ENCODE assay signal across 9 mouse cellular contexts in genomic region chr17:35060737-35061297, GRCm38 (mm10). TPM values are rescaled to one million over a fixed set of nuclear protein-coding genes. Genes with fewer than 3 reads are reported as not detected.
A peak's percentile ranks its signal among the peaks of the same experiment; 100 is the strongest.
DNase-seq lines count a peak whose midpoint lies in the region; ATAC-seq lines count a peak whose summit lies in the region.
"Had no signal": no experiment of that assay in that cellular context is flagged by ENCODE, and none has a peak within 500 bp of the region (broad histone marks: within the 10 kb centered on the region; RNA-seq: fewer than 3 reads in every experiment).

No protein-coding gene starts in this region.

- peak overlapping the region; percentile 65 for H3K4me3 ChIP-seq in embryonic facial prominence, embryonic 14.5 days (ENCODE audit: low read depth, low read length)
- peak overlapping the region; percentile 65 for H3K4me3 ChIP-seq in intestine, embryonic 15.5 days (replicated peaks)

- DNase-seq in gastrocnemius, postnatal 10 days, result peak; percentile 40
- DNase-seq in gastrocnemius, postnatal 4 days (ENCODE audit: low spot score in 2 of 2), result no peak
- DNase-seq in embryonic facial prominence, embryonic 14.5 days (ENCODE audit: low spot score), result no peak
- peak; percentile 70 for DNase-seq in lung, postnatal 10 days
- no peak for DNase-seq in frontal cortex, postnatal 36 days (ENCODE audit: low spot score in 2 of 2)
- DNase-seq in right cerebral cortex, postnatal 4 days, result no peak
- no peak for DNase-seq in urinary bladder, postnatal 4 days (ENCODE audit: low spot score in 2 of 2)

- H3K4me1 ChIP-seq in embryonic facial prominence, embryonic 14.5 days (ENCODE audit: control insufficient read depth, insufficient read depth, low read length), result peaks cover 6% of the 10 kb centered on the region; the same call in 1 of the 2 replicates
- peaks cover 64% of the 10 kb centered on the region for H3K4me1 ChIP-seq in intestine, embryonic 15.5 days (replicated peaks)

- H3K9me3 ChIP-seq in embryonic facial prominence, embryonic 14.5 days (ENCODE audit: control insufficient read depth, low read length), result no peaks in the 10 kb centered on the region
- no peaks in the 10 kb centered on the region for H3K9me3 ChIP-seq in intestine, embryonic 15.5 days

- 58% methylated on average over 22 of the region's 22 CpGs for WGBS in embryonic facial prominence, embryonic 14.5 days
- 63% methylated on average over 22 of the region's 22 CpGs for WGBS in intestine, embryonic 15.5 days

- peak overlapping the region; percentile 86 for H3K4me2 ChIP-seq in embryonic facial prominence, embryonic 14.5 days (ENCODE audit: low read depth, low read length)
- H3K4me2 ChIP-seq in intestine, embryonic 15.5 days (replicated peaks), result peak overlapping the region; percentile 79

- H3K9ac ChIP-seq in embryonic facial prominence, embryonic 14.5 days (ENCODE audit: low read depth, low read length), result peak overlapping the region; percentile 85
- H3K9ac ChIP-seq in intestine, embryonic 15.5 days, result 0 out of 2 replicates have a peak overlapping the region, but pooled peaks have one; percentile 2

- peaks cover 49% of the 10 kb centered on the region for H3K36me3 ChIP-seq in embryonic facial prominence, embryonic 14.5 days (ENCODE audit: control insufficient read depth, insufficient read depth, low read length)
- peaks cover 9% of the 10 kb centered on the region for H3K36me3 ChIP-seq in intestine, embryonic 15.5 days

- peaks cover 7% of the 10 kb centered on the region for H3K27me3 ChIP-seq in embryonic facial prominence, embryonic 14.5 days (replicated peaks; ENCODE audit: control insufficient read depth, insufficient read depth, low read length)
- no peaks in the 10 kb centered on the region for H3K27me3 ChIP-seq in intestine, embryonic 15.5 days (replicated peaks)

- ATAC-seq in embryonic facial prominence, embryonic 14.5 days (ENCODE audit: low read depth), result no peak
- no peak for ATAC-seq in intestine, embryonic 15.5 days

- H3K27ac ChIP-seq in embryonic facial prominence, embryonic 14.5 days (replicated peaks; ENCODE audit: low read depth, low read length), result no peak overlapping the region
- H3K27ac ChIP-seq in intestine, embryonic 15.5 days, result no peak overlapping the region

RNA-seq across cellular contexts. Expression of gene Ddah2, which starts 2.0 kb away (rescaled TPM):
- 10 to 100 TPM; 45.3 to 51.9 TPM for total RNA-seq in gastrocnemius, postnatal 10 days (2021)
- 100 to 1,000 TPM; 108 to 109 TPM for total RNA-seq in gastrocnemius, postnatal 4 days (2021)
- polyA plus RNA-seq in embryonic facial prominence, embryonic 14.5 days (2014; fragmentation: Nextera tagmentation; extraction: Ambion mirVana), result 291 and 341 TPM in 2 replicates
- 185 and 190 TPM in 2 replicates for polyA plus RNA-seq in intestine, embryonic 15.5 days (2015; fragmentation: Nextera tagmentation; extraction: Ambion mirVana)

RNA-seq across cellular contexts. Expression of gene Ly6g6c, which starts 4.4 kb away (rescaled TPM):
- not detected for total RNA-seq in gastrocnemius, postnatal 10 days (2021)
- under 1 TPM in 1 of 2 experiments, not detected in 1; 0.39 TPM for total RNA-seq in gastrocnemius, postnatal 4 days (2021)
- 9.5 and 21.2 TPM in 2 replicates for polyA plus RNA-seq in embryonic facial prominence, embryonic 14.5 days (2014; fragmentation: Nextera tagmentation; extraction: Ambion mirVana)
- not detected in 2 replicates for polyA plus RNA-seq in intestine, embryonic 15.5 days (2015; fragmentation: Nextera tagmentation; extraction: Ambion mirVana)
- total RNA-seq: MEL had no signal

RNA-seq across cellular contexts. Expression of gene Mpig6b, which starts 5.2 kb away (rescaled TPM):
- under 1 TPM in 1 of 2 experiments, not detected in 1; 0.20 TPM for total RNA-seq in gastrocnemius, postnatal 10 days (2021)
- under 1 TPM; 0.29 to 0.42 TPM for total RNA-seq in gastrocnemius, postnatal 4 days (2021)
- 0.55 and 0.96 TPM in 2 replicates for polyA plus RNA-seq in embryonic facial prominence, embryonic 14.5 days (2014; fragmentation: Nextera tagmentation; extraction: Ambion mirVana)
- polyA plus RNA-seq in intestine, embryonic 15.5 days (2015; fragmentation: Nextera tagmentation; extraction: Ambion mirVana), result 0.23 and 0.35 TPM in 2 replicates
- total RNA-seq: MEL had no signal

RNA-seq across cellular contexts. Expression of gene Clic1, which starts 11.1 kb away (rescaled TPM):
- total RNA-seq in gastrocnemius, postnatal 10 days (2021), result 10 to 100 TPM; 39.2 to 50.5 TPM
- total RNA-seq in gastrocnemius, postnatal 4 days (2021), result 10 to 100 TPM; 87.2 to 89.7 TPM
- polyA plus RNA-seq in embryonic facial prominence, embryonic 14.5 days (2014; fragmentation: Nextera tagmentation; extraction: Ambion mirVana), result 90.9 and 96.9 TPM in 2 replicates
- polyA plus RNA-seq in intestine, embryonic 15.5 days (2015; fragmentation: Nextera tagmentation; extraction: Ambion mirVana), result 385 and 387 TPM in 2 replicates

RNA-seq across cellular contexts. Expression of gene Msh5, which starts 14.3 kb away (rescaled TPM):
- total RNA-seq in gastrocnemius, postnatal 10 days (2021), result 1 to 10 TPM; 1.5 to 3.5 TPM
- 1 to 10 TPM; 4.5 to 5.4 TPM for total RNA-seq in gastrocnemius, postnatal 4 days (2021)
- polyA plus RNA-seq in embryonic facial prominence, embryonic 14.5 days (2014; fragmentation: Nextera tagmentation; extraction: Ambion mirVana), result 2.5 and 3.4 TPM in 2 replicates
- 3.0 and 3.1 TPM in 2 replicates for polyA plus RNA-seq in intestine, embryonic 15.5 days (2015; fragmentation: Nextera tagmentation; extraction: Ambion mirVana)

Comparison
In these comparisons a context has a peak if more than half of its experiments do, and no peak if none do; other contexts are left out.
1. DNase-seq: peak in gastrocnemius, postnatal 10 days (single experiment) and lung, postnatal 10 days (single experiment); none in gastrocnemius, postnatal 4 days (0 of 2), embryonic facial prominence, embryonic 14.5 days (single experiment), frontal cortex, postnatal 36 days (0 of 2), right cerebral cortex, postnatal 4 days (single experiment) and urinary bladder, postnatal 4 days (0 of 2).